Comparison of ENCODE assay signal across 8 mouse cellular contexts in genomic region chr11:84129799-84130185, GRCm38 (mm10). TPM values are rescaled to one million over a fixed set of nuclear protein-coding genes. Genes with fewer than 3 reads are reported as not detected.
A peak's percentile ranks its signal among the peaks of the same experiment; 100 is the strongest.
DNase-seq lines count a peak whose midpoint lies in the region; ATAC-seq and TF ChIP-seq lines count a peak whose summit lies in the region.

No protein-coding gene starts in this region.

- H3K4me1 ChIP-seq in heart, adult 2 months (ENCODE audit: control insufficient read depth, insufficient read depth, low read length) = peaks cover 2% of the 10 kb centered on the region; the same call in 1 of the 2 replicates
- H3K4me1 ChIP-seq in CH12.LX (ENCODE audit: control insufficient read depth in 1 of 2, insufficient read depth in 2 of 2) = peaks cover 0 to 34% of the 10 kb centered on the region in 2 experiments; a peak in 2 of 4 replicates
- peaks cover 13% of the 10 kb centered on the region for H3K4me1 ChIP-seq in forebrain, embryonic 16.5 days (replicated peaks; ENCODE audit: control insufficient read depth, insufficient read depth, low read length)
- H3K4me1 ChIP-seq in liver, embryonic 16.5 days (ENCODE audit: control insufficient read depth, low read depth, low read length) = peaks cover 5% of the 10 kb centered on the region

- H3K9me3 ChIP-seq in CH12.LX (replicated peaks; ENCODE audit: low read length) = no peaks in the 10 kb centered on the region
- 0 out of 2 replicates have a peak, but pooled peaks cover 2% of the 10 kb centered on the region for H3K9me3 ChIP-seq in forebrain, embryonic 16.5 days (ENCODE audit: control insufficient read depth, low read length)
- H3K9me3 ChIP-seq in liver, embryonic 16.5 days (replicated peaks; ENCODE audit: control insufficient read depth, low read length) = no peaks in the 10 kb centered on the region

- TF ChIP-seq EP300 in heart, adult 2 months (IDR thresholded peaks at IDR 0.05; ENCODE audit: insufficient read depth, low read depth, low read length) = no peak
- TF ChIP-seq EP300 in CH12.LX (IDR thresholded peaks at IDR 0.05; ENCODE audit: low read length) = no peak

- DNase-seq in heart, adult 2 months = no peak
- DNase-seq in heart, postnatal 4 days = no peak
- DNase-seq in CH12.LX (ENCODE audit: extremely low read depth) = no peak
- DNase-seq in adrenal gland, adult 18-20 months (ENCODE audit: low spot score in 2 of 2) = no peak
- no peak for DNase-seq in thymus, adult 18-20 months
- no peak for DNase-seq in left cerebral cortex, adult 9 months (ENCODE audit: low spot score in 2 of 2)

- 6% methylated on average over 11 of the region's 11 CpGs for WGBS in heart, adult 2 months
- 4% methylated on average over 11 of the region's 11 CpGs for WGBS in forebrain, embryonic 16.5 days
- WGBS in liver, embryonic 16.5 days (ENCODE audit: insufficient replicate concordance) = 8% methylated on average over 11 of the region's 11 CpGs

- TF ChIP-seq POLR2A in heart, adult 2 months (IDR thresholded peaks at IDR 0.05; ENCODE audit: insufficient read depth, low read depth, low read length) = no peak
- TF ChIP-seq POLR2A in CH12.LX (IDR thresholded peaks at IDR 0.05; ENCODE audit: low read depth, low read length) = no peak

- peak; percentile 44 for ATAC-seq in forebrain, embryonic 16.5 days
- 0 out of 2 replicates have a peak, but pooled peaks have one; percentile 1 for ATAC-seq in liver, embryonic 16.5 days (ENCODE audit: low read depth)

- TF ChIP-seq CTCF in heart, adult 2 months (IDR thresholded peaks at IDR 0.05) = no peak
- no peak for TF ChIP-seq CTCF in CH12.LX (conservative IDR thresholded peaks at IDR 0.05 in 1 of 2, IDR thresholded peaks at IDR 0.05 in 1 of 2; ENCODE audit: low read depth in 2 of 2, low read length in 2 of 2)

- in situ Hi-C loops in CH12.LX (cut with MboI; ENCODE audit: low pct_ligation_motif_present, low pct_unique_long_range_greater_than_20kb, low sequenced_read_pairs) = loop anchor here (5.0 kb wide), 1 partner anchor 37 kb away; no protein-coding TSS in a partner anchor

- no peaks in the 10 kb centered on the region for H3K36me3 ChIP-seq in heart, adult 2 months (ENCODE audit: control insufficient read depth, insufficient read depth, low read length)
- H3K36me3 ChIP-seq in CH12.LX (replicated peaks in 1 of 2; ENCODE audit: control insufficient read depth in 1 of 2, insufficient read depth in 1 of 2, low read length in 1 of 2) = peaks cover 19 to 28% of the 10 kb centered on the region in 2 experiments
- H3K36me3 ChIP-seq in forebrain, embryonic 16.5 days (ENCODE audit: control insufficient read depth, insufficient read depth) = no peaks in the 10 kb centered on the region
- H3K36me3 ChIP-seq in liver, embryonic 16.5 days (ENCODE audit: control insufficient read depth, insufficient read depth) = no peaks in the 10 kb centered on the region

- peak overlapping the region; percentile 77 for H3K4me3 ChIP-seq in heart, adult 2 months
- H3K4me3 ChIP-seq in CH12.LX (replicated peaks in 1 of 3; ENCODE audit: low read depth in 2 of 3, low read length in 2 of 3, poor library complexity in 1 of 3) = peak overlapping the region; percentile 54 to 91 (median 75)
- H3K4me3 ChIP-seq in forebrain, embryonic 16.5 days (replicated peaks; ENCODE audit: low read length) = peak overlapping the region; percentile 84
- H3K4me3 ChIP-seq in liver, embryonic 16.5 days (ENCODE audit: low read depth, low read length) = peak overlapping the region; percentile 83

- dilution Hi-C loops in CH12.LX (cut with MboI; ENCODE audit: extremely low pct_ligation_motif_present, extremely low pct_unique_long_range_greater_than_20kb, low sequenced_read_pairs) = no loop called here

- H3K79me2 ChIP-seq in heart, adult 2 months (replicated peaks; ENCODE audit: control insufficient read depth, insufficient read depth, low read length) = no peaks in the 10 kb centered on the region
- H3K79me2 ChIP-seq in CH12.LX (replicated peaks; ENCODE audit: control insufficient read depth, extremely low read depth, insufficient read depth, poor library complexity, severe bottlenecking) = peaks cover 17% of the 10 kb centered on the region

- no peaks in the 10 kb centered on the region for H3K27me3 ChIP-seq in heart, adult 2 months (ENCODE audit: control insufficient read depth, insufficient read depth, low read length)
- peaks cover 7% of the 10 kb centered on the region for H3K27me3 ChIP-seq in CH12.LX (replicated peaks)
- no peaks in the 10 kb centered on the region for H3K27me3 ChIP-seq in forebrain, embryonic 16.5 days (replicated peaks; ENCODE audit: control insufficient read depth, insufficient read depth, low read length)
- H3K27me3 ChIP-seq in liver, embryonic 16.5 days (ENCODE audit: control insufficient read depth, insufficient read depth, low read depth, low read length) = no peaks in the 10 kb centered on the region

- no peak overlapping the region; the same call in 1 of the 2 replicates for H3K27ac ChIP-seq in heart, adult 2 months
- no peak overlapping the region for H3K27ac ChIP-seq in CH12.LX (ENCODE audit: insufficient read depth, low read depth)
- peak overlapping the region; percentile 18; the same call in 1 of the 2 replicates for H3K27ac ChIP-seq in forebrain, embryonic 16.5 days (ENCODE audit: low read length)
- H3K27ac ChIP-seq in liver, embryonic 16.5 days (ENCODE audit: low read length) = no peak overlapping the region

- H3K4me2 ChIP-seq in CH12.LX (ENCODE audit: insufficient read depth, low read depth, poor library complexity, severe bottlenecking) = peak overlapping the region; percentile 71
- peak overlapping the region; percentile 61 for H3K4me2 ChIP-seq in forebrain, embryonic 16.5 days (ENCODE audit: low read length)
- peak overlapping the region; percentile 86 for H3K4me2 ChIP-seq in liver, embryonic 16.5 days (ENCODE audit: low read depth, low read length)

- intact Hi-C loops in heart, adult 2 months (cut with DNase I) = loop anchor here (2.0 to 5.0 kb wide), 3 partner anchors 49 to 383 kb away; partner anchors contain the start of genes Aatf and Dusp14

- peak overlapping the region; percentile 32; the same call in 1 of the 2 replicates for H3K9ac ChIP-seq in heart, adult 2 months (ENCODE audit: low read depth, low read length)
- peak overlapping the region; percentile 11; the same call in 1 of the 2 replicates for H3K9ac ChIP-seq in CH12.LX (ENCODE audit: insufficient read depth, low read depth)
- H3K9ac ChIP-seq in forebrain, embryonic 16.5 days (replicated peaks; ENCODE audit: low read depth, low read length) = peak overlapping the region; percentile 87
- H3K9ac ChIP-seq in liver, embryonic 16.5 days (ENCODE audit: low read depth, low read length) = peak overlapping the region; percentile 47

- TF ChIP-seq RAD21 in CH12.LX (IDR thresholded peaks at IDR 0.05; ENCODE audit: low read depth, low read length) = no peak

TF ChIP-seq in CH12.LX, 34 proteins besides CTCF, POLR2A, EP300 and RAD21:
- TF ChIP-seq USF1 (IDR thresholded peaks at IDR 0.05; ENCODE audit: low read depth, low read length) (no peak), MYC (IDR thresholded peaks at IDR 0.05; ENCODE audit: low read depth, low read length) (peak; percentile 9; the same call in 1 of the 2 replicates)

RNA-seq across cellular contexts. Expression of gene Acaca, which starts 0.3 kb away (rescaled TPM):
- 10 to 100 TPM; 19.4 to 20.0 TPM for total RNA-seq in heart, adult 2 months (2021)
- polyA plus RNA-seq in heart, adult 2 months (2012; rRNA removed) = 25.0 and 25.9 TPM in 2 replicates
- total RNA-seq in heart, postnatal 4 days (2021) = 10 to 100 TPM; 25.0 to 28.4 TPM
- total RNA-seq in CH12.LX (2012; rRNA removed) (61.7 and 76.5 TPM in 2 replicates), CH12.LX (2014; rRNA removed) (35.0 and 36.9 TPM in 2 replicates)
- polyA plus RNA-seq in CH12.LX (2012; ENCODE audit: insufficient read length, low read depth) = 53.5 and 62.6 TPM in 2 replicates
- polyA plus RNA-seq in forebrain, embryonic 16.5 days (2015; fragmentation: Nextera tagmentation; extraction: Ambion mirVana) = 28.9 and 29.0 TPM in 2 replicates
- polyA plus RNA-seq in liver, embryonic 16.5 days (2015; fragmentation: Nextera tagmentation; extraction: Ambion mirVana) = 6.0 and 6.7 TPM in 2 replicates
- 100 to 1,000 TPM; 488 to 991 TPM for total RNA-seq in adrenal gland, adult 18-20 months (2021)

RNA-seq across cellular contexts. Expression of gene Tada2a, which starts 0.4 kb away (rescaled TPM):
- total RNA-seq in heart, adult 2 months (2021) = 1 to 10 TPM; 6.2 to 6.4 TPM
- 4.6 and 8.4 TPM in 2 replicates for polyA plus RNA-seq in heart, adult 2 months (2012; rRNA removed)
- total RNA-seq in heart, postnatal 4 days (2021) = 10 to 100 TPM; 11.8 to 12.0 TPM
- total RNA-seq in CH12.LX (2012; rRNA removed) (37.5 and 40.8 TPM in 2 replicates), CH12.LX (2014; rRNA removed) (33.1 and 34.1 TPM in 2 replicates)
- 59.5 and 66.1 TPM in 2 replicates for polyA plus RNA-seq in CH12.LX (2012; ENCODE audit: insufficient read length, low read depth)
- 40.1 and 40.2 TPM in 2 replicates for polyA plus RNA-seq in forebrain, embryonic 16.5 days (2015; fragmentation: Nextera tagmentation; extraction: Ambion mirVana)
- 7.7 and 7.9 TPM in 2 replicates for polyA plus RNA-seq in liver, embryonic 16.5 days (2015; fragmentation: Nextera tagmentation; extraction: Ambion mirVana)
- 10 to 100 TPM; 12.5 to 12.6 TPM for total RNA-seq in adrenal gland, adult 18-20 months (2021)

RNA-seq across cellular contexts. Expression of gene Gm11437, which starts 37.5 kb away (rescaled TPM):
- not detected for total RNA-seq in heart, adult 2 months (2021)
- not detected in 2 replicates for polyA plus RNA-seq in heart, adult 2 months (2012; rRNA removed)
- total RNA-seq in heart, postnatal 4 days (2021) = not detected
- total RNA-seq in CH12.LX (2012; rRNA removed) (not detected in 2 replicates), CH12.LX (2014; rRNA removed) (not detected in 2 replicates)
- not detected in 2 replicates for polyA plus RNA-seq in CH12.LX (2012; ENCODE audit: insufficient read length, low read depth)
- polyA plus RNA-seq in forebrain, embryonic 16.5 days (2015; fragmentation: Nextera tagmentation; extraction: Ambion mirVana) = not detected in 2 replicates
- polyA plus RNA-seq in liver, embryonic 16.5 days (2015; fragmentation: Nextera tagmentation; extraction: Ambion mirVana) = not detected in 2 replicates
- not detected for total RNA-seq in adrenal gland, adult 18-20 months (2021)

Comparison
In these comparisons a context has a peak if more than half of its experiments do, and no peak if none do; other contexts are left out.
1. H3K9ac ChIP-seq: peak in every context shown above with its lines; median percentile 87 in forebrain, embryonic 16.5 days; 47 in liver, embryonic 16.5 days; 32 in heart, adult 2 months; 11 in CH12.LX.
2. RNA of gene Acaca, which starts 0.3 kb away (total RNA-seq): 488 to 991 TPM in adrenal gland, adult 18-20 months; 35.0 to 76.5 TPM in CH12.LX, 25.0 to 28.4 TPM in heart, postnatal 4 days and 19.4 to 20.0 TPM in heart, adult 2 months; every median in the first group is over 4 times any median in the second.
3. Peak in every context shown above with its lines, with median percentiles within 50 percentile points of each other: H3K4me3 ChIP-seq and H3K4me2 ChIP-seq.